Comparison of ENCODE assay signal across 8 mouse cellular contexts in genomic region chr2:128312084-128312594, GRCm38 (mm10).
DNase-seq lines count a peak whose midpoint lies in the region; ATAC-seq lines count a peak whose summit lies in the region.

No protein-coding gene starts in this region.

- 0 out of 2 replicates have a peak overlapping the region, but pooled peaks have one; percentile 6 for H3K4me3 ChIP-seq in intestine, embryonic 14.5 days (ENCODE audit: low read depth, low read length)
- no peak overlapping the region for H3K4me3 ChIP-seq in limb, embryonic 11.5 days (ENCODE audit: low read depth, low read length)
- peak overlapping the region; percentile 25 for H3K4me3 ChIP-seq in midbrain, embryonic 12.5 days
- H3K4me3 ChIP-seq in stomach, embryonic 15.5 days (replicated peaks), result 0 out of 2 replicates have a peak overlapping the region, but pooled peaks have one; percentile 11

- 0 out of 2 replicates have a peak overlapping the region, but pooled peaks have one; percentile 10 for H3K9ac ChIP-seq in intestine, embryonic 14.5 days (ENCODE audit: low read length)
- H3K9ac ChIP-seq in limb, embryonic 11.5 days (ENCODE audit: low read length), result no peak overlapping the region
- H3K9ac ChIP-seq in midbrain, embryonic 12.5 days (replicated peaks), result 0 out of 2 replicates have a peak overlapping the region, but pooled peaks have one; percentile 31
- no peak overlapping the region for H3K9ac ChIP-seq in stomach, embryonic 15.5 days

- no peaks in the 10 kb centered on the region for H3K9me3 ChIP-seq in intestine, embryonic 14.5 days (ENCODE audit: control insufficient read depth, low read length)
- H3K9me3 ChIP-seq in limb, embryonic 11.5 days (ENCODE audit: control insufficient read depth, low read length), result no peaks in the 10 kb centered on the region
- no peaks in the 10 kb centered on the region for H3K9me3 ChIP-seq in midbrain, embryonic 12.5 days
- no peaks in the 10 kb centered on the region for H3K9me3 ChIP-seq in stomach, embryonic 15.5 days

- peak overlapping the region; percentile 42 for H3K4me2 ChIP-seq in intestine, embryonic 14.5 days (ENCODE audit: low read length)
- H3K4me2 ChIP-seq in limb, embryonic 11.5 days (ENCODE audit: low read depth, severe bottlenecking), result peak overlapping the region; percentile 43
- H3K4me2 ChIP-seq in midbrain, embryonic 12.5 days (replicated peaks), result peak overlapping the region; percentile 49
- peak overlapping the region; percentile 45 for H3K4me2 ChIP-seq in stomach, embryonic 15.5 days

- H3K4me1 ChIP-seq in intestine, embryonic 14.5 days (replicated peaks; ENCODE audit: control insufficient read depth, insufficient read depth, low read length), result peaks cover 19% of the 10 kb centered on the region
- peaks cover 3% of the 10 kb centered on the region; the same call in 1 of the 2 replicates for H3K4me1 ChIP-seq in limb, embryonic 11.5 days (ENCODE audit: control insufficient read depth, insufficient read depth, low read length)
- peaks cover 9% of the 10 kb centered on the region for H3K4me1 ChIP-seq in midbrain, embryonic 12.5 days
- peaks cover 21% of the 10 kb centered on the region for H3K4me1 ChIP-seq in stomach, embryonic 15.5 days

- H3K36me3 ChIP-seq in intestine, embryonic 14.5 days (ENCODE audit: control insufficient read depth, insufficient read depth, low read length), result no peaks in the 10 kb centered on the region
- H3K36me3 ChIP-seq in limb, embryonic 11.5 days (ENCODE audit: control insufficient read depth, insufficient read depth, low read length), result no peaks in the 10 kb centered on the region
- H3K36me3 ChIP-seq in midbrain, embryonic 12.5 days, result no peaks in the 10 kb centered on the region
- H3K36me3 ChIP-seq in stomach, embryonic 15.5 days, result no peaks in the 10 kb centered on the region

- H3K27me3 ChIP-seq in intestine, embryonic 14.5 days (replicated peaks; ENCODE audit: control insufficient read depth, insufficient read depth, low read length), result no peaks in the 10 kb centered on the region
- H3K27me3 ChIP-seq in limb, embryonic 11.5 days (ENCODE audit: control insufficient read depth, insufficient read depth, low read length), result no peaks in the 10 kb centered on the region
- H3K27me3 ChIP-seq in midbrain, embryonic 12.5 days, result peaks cover 9% of the 10 kb centered on the region; the same call in 1 of the 2 replicates
- H3K27me3 ChIP-seq in stomach, embryonic 15.5 days (replicated peaks), result no peaks in the 10 kb centered on the region

- 0 out of 2 replicates have a peak overlapping the region, but pooled peaks have one; percentile 43 for H3K27ac ChIP-seq in intestine, embryonic 14.5 days (ENCODE audit: low read depth)
- H3K27ac ChIP-seq in limb, embryonic 11.5 days (replicated peaks; ENCODE audit: low read depth, low read length), result no peak overlapping the region; the same call in 1 of the 2 replicates
- H3K27ac ChIP-seq in midbrain, embryonic 12.5 days (replicated peaks), result no peak overlapping the region
- H3K27ac ChIP-seq in stomach, embryonic 15.5 days, result peak overlapping the region; percentile 40; the same call in 1 of the 2 replicates

- DNase-seq in adrenal gland, adult 2 months, result peak; percentile 46
- no peak for DNase-seq in adrenal gland, postnatal 4 days (ENCODE audit: low spot score in 2 of 2)
- DNase-seq in embryo, embryonic 10 days (ENCODE audit: low spot score), result peak; percentile 59
- peak; percentile 99 for DNase-seq in heart, adult 11 months
- peak; percentile 69 for DNase-seq in intestine, embryonic 14.5 days (ENCODE audit: low spot score)
- DNase-seq in limb, embryonic 11.5 days (ENCODE audit: low spot score), result peak; percentile 65

- WGBS in intestine, embryonic 14.5 days, result 5% methylated on average over 14 of the region's 14 CpGs
- WGBS in limb, embryonic 11.5 days, result 1% methylated on average over 14 of the region's 14 CpGs
- 4% methylated on average over 14 of the region's 14 CpGs for WGBS in midbrain, embryonic 12.5 days
- 5% methylated on average over 14 of the region's 14 CpGs for WGBS in stomach, embryonic 15.5 days

- peak; percentile 48; the same call in 1 of the 2 replicates for ATAC-seq in intestine, embryonic 14.5 days (replicated peaks; ENCODE audit: low FRiP score, low TSS enrichment, low read depth)
- 0 out of 2 replicates have a peak, but pooled peaks have one; percentile 21 for ATAC-seq in limb, embryonic 11.5 days (ENCODE audit: insufficient number of reproducible peaks, low FRiP score, low TSS enrichment, low read depth)
- ATAC-seq in midbrain, embryonic 12.5 days (ENCODE audit: low FRiP score, low read depth), result peak; percentile 27; the same call in 1 of the 2 replicates
- peak; percentile 69 for ATAC-seq in stomach, embryonic 15.5 days (ENCODE audit: insufficient read depth, low FRiP score, low read depth)

Comparison
In these comparisons a context has a peak if more than half of its experiments do, and no peak if none do; other contexts are left out.
1. DNase-seq: peak in adrenal gland, adult 2 months (single experiment), embryo, embryonic 10 days (single experiment), heart, adult 11 months (single experiment), intestine, embryonic 14.5 days (single experiment) and limb, embryonic 11.5 days (single experiment); none in adrenal gland, postnatal 4 days (0 of 2).
2. H3K27ac ChIP-seq: peak in intestine, embryonic 14.5 days (single experiment) and stomach, embryonic 15.5 days (single experiment); none in limb, embryonic 11.5 days (single experiment) and midbrain, embryonic 12.5 days (single experiment).
3. H3K9ac ChIP-seq: peak in intestine, embryonic 14.5 days (single experiment) and midbrain, embryonic 12.5 days (single experiment); none in limb, embryonic 11.5 days (single experiment) and stomach, embryonic 15.5 days (single experiment).
4. Peak in every context shown above with its lines, with median percentiles within 50 percentile points of each other: ATAC-seq and H3K4me2 ChIP-seq.